In genomic region chr3:27709906-27710647, GRCm38 (mm10) we compare ENCODE assay signal across 7 mouse cellular contexts. TPM values are rescaled to one million over a fixed set of nuclear protein-coding genes. Genes with fewer than 3 reads are reported as not detected.
DNase-seq lines count a peak whose midpoint lies in the region; ATAC-seq lines count a peak whose summit lies in the region.

No protein-coding gene starts in this region.

- no peaks in the 10 kb centered on the region for H3K9me3 ChIP-seq in intestine, embryonic 16.5 days (ENCODE audit: control insufficient read depth, low read length)
- H3K9me3 ChIP-seq in midbrain, embryonic 16.5 days (replicated peaks; ENCODE audit: control insufficient read depth, low read length, poor library complexity, severe bottlenecking) = no peaks in the 10 kb centered on the region

- peaks cover 25% of the 10 kb centered on the region for H3K4me1 ChIP-seq in intestine, embryonic 16.5 days (ENCODE audit: control insufficient read depth, insufficient read depth, low read length)
- H3K4me1 ChIP-seq in midbrain, embryonic 16.5 days (ENCODE audit: control insufficient read depth, insufficient read depth, low read length) = peaks cover 11% of the 10 kb centered on the region; the same call in 1 of the 2 replicates

- under 1% methylated on average over 78 of the region's 86 CpGs for WGBS in intestine, embryonic 16.5 days
- under 1% methylated on average over 66 of the region's 86 CpGs for WGBS in midbrain, embryonic 16.5 days

- peak; percentile 83 for ATAC-seq in intestine, embryonic 16.5 days
- peak; percentile 53 for ATAC-seq in midbrain, embryonic 16.5 days

- H3K36me3 ChIP-seq in intestine, embryonic 16.5 days (ENCODE audit: control insufficient read depth, insufficient read depth, low read length) = no peaks in the 10 kb centered on the region
- H3K36me3 ChIP-seq in midbrain, embryonic 16.5 days (ENCODE audit: control insufficient read depth, insufficient read depth, low read length) = no peaks in the 10 kb centered on the region
- no peaks in the 10 kb centered on the region for H3K36me3 ChIP-seq in splenic B cell, adult 2 months (ENCODE audit: control insufficient read depth, insufficient read depth, low read length, poor library complexity, severe bottlenecking)

- no peaks in the 10 kb centered on the region for H3K27me3 ChIP-seq in intestine, embryonic 16.5 days (replicated peaks; ENCODE audit: control insufficient read depth, insufficient read depth, low read length)
- no peaks in the 10 kb centered on the region for H3K27me3 ChIP-seq in midbrain, embryonic 16.5 days (ENCODE audit: control insufficient read depth, insufficient read depth, low read depth, low read length)
- H3K27me3 ChIP-seq in splenic B cell, adult 2 months (ENCODE audit: control insufficient read depth, insufficient read depth, low read length, poor library complexity, severe bottlenecking) = peaks cover 2% of the 10 kb centered on the region; the same call in 1 of the 2 replicates

- H3K9ac ChIP-seq in intestine, embryonic 16.5 days (ENCODE audit: low read depth, low read length) = peak overlapping the region; percentile 96
- peak overlapping the region; percentile 82 for H3K9ac ChIP-seq in midbrain, embryonic 16.5 days (ENCODE audit: low read depth, low read length)

- peak overlapping the region; percentile 95 for H3K4me3 ChIP-seq in intestine, embryonic 16.5 days (ENCODE audit: low read length)
- H3K4me3 ChIP-seq in midbrain, embryonic 16.5 days (ENCODE audit: low read depth, low read length) = peak overlapping the region; percentile 88

- H3K4me2 ChIP-seq in intestine, embryonic 16.5 days (ENCODE audit: low read depth, low read length) = peak overlapping the region; percentile 75
- H3K4me2 ChIP-seq in midbrain, embryonic 16.5 days (ENCODE audit: low read length) = peak overlapping the region; percentile 79

- peak overlapping the region; percentile 99 for H3K27ac ChIP-seq in intestine, embryonic 16.5 days (ENCODE audit: low read length)
- H3K27ac ChIP-seq in midbrain, embryonic 16.5 days (ENCODE audit: low read length) = peak overlapping the region; percentile 90

- peak; percentile 83 to 85 for DNase-seq in adrenal gland, adult 18-20 months (ENCODE audit: low spot score in 2 of 2)
- DNase-seq in cerebellum, postnatal 4 days (ENCODE audit: low spot score in 2 of 2) = peak; percentile 35
- DNase-seq in gastrocnemius, postnatal 4 days (ENCODE audit: low spot score in 2 of 2) = peak; percentile 81 to 88
- peak; percentile 71 for DNase-seq in liver
- peak; percentile 28 for DNase-seq in splenic B cell, adult 2 months (ENCODE audit: low read depth, low spot score)

RNA-seq across cellular contexts. Expression of gene Fndc3b, which starts 1.0 kb away (rescaled TPM):
- total RNA-seq in adrenal gland, adult 18-20 months (2021) = 100 to 1,000 TPM; 128 to 148 TPM
- 10 to 100 TPM; 74.2 to 80.7 TPM for total RNA-seq in gastrocnemius, postnatal 4 days (2021)
- polyA plus RNA-seq in intestine, embryonic 16.5 days (2015; fragmentation: Nextera tagmentation; extraction: Ambion mirVana) = 14.0 and 15.4 TPM in 2 replicates
- 8.2 and 8.8 TPM in 2 replicates for polyA plus RNA-seq in midbrain, embryonic 16.5 days (2015; fragmentation: Nextera tagmentation; extraction: Ambion mirVana)

Comparison
In these comparisons a context has a peak if more than half of its experiments do, and no peak if none do; other contexts are left out.
1. Peak in every context shown above with its lines: DNase-seq, ATAC-seq, H3K4me3 ChIP-seq and H3K27ac ChIP-seq.
2. DNase-seq: peak in every context shown above with its lines; median percentile 84 in gastrocnemius, postnatal 4 days; 84 in adrenal gland, adult 18-20 months; 71 in liver; 35 in cerebellum, postnatal 4 days; 28 in splenic B cell, adult 2 months.